Mouse (Mus musculus): ENCODE results near the gene Gm12830. TPM values are rescaled to one million over a fixed set of nuclear protein-coding genes. Genes with fewer than 3 reads are reported as not detected.

The Gm12830 gene
- total RNA-seq, 2 experiments from 2014 or later: not detected

- DNase-seq (ENCODE audit: low spot score in 2 of 2): no peak
Measured at GRCm38 (mm10) chr4:114843097-114843721, 21.7 kb downstream of the Gm12830 start.

GRCm38 (mm10) chr4:114844600-114844999 is 23.1 kb downstream of the Gm12830 start:
- DNase-seq (ENCODE audit: low spot score in 2 of 2): no peak

GRCm38 (mm10) chr4:114845622-114846021 is 24.1 kb downstream of the Gm12830 start:
- no peak for DNase-seq (ENCODE audit: low spot score in 2 of 2)

GRCm38 (mm10) chr4:114846723-114847122 is 25.2 kb downstream of the Gm12830 start:
- no peak for DNase-seq (ENCODE audit: low spot score in 2 of 2)

GRCm38 (mm10) chr4:114853968-114854367 is 32.4 kb downstream of the Gm12830 start:
- DNase-seq (ENCODE audit: low spot score in 2 of 2): no peak

GRCm38 (mm10) chr4:114858426-114858825 is 36.9 kb downstream of the Gm12830 start:
- DNase-seq (ENCODE audit: low spot score in 2 of 2): no peak

GRCm38 (mm10) chr4:114863166-114863565 is 41.6 kb downstream of the Gm12830 start:
- DNase-seq (ENCODE audit: low spot score in 2 of 2): no peak

GRCm38 (mm10) chr4:114869765-114870490 is 48.4 kb downstream of the Gm12830 start:
- no peak for DNase-seq (ENCODE audit: low spot score in 2 of 2)

- no peak for DNase-seq (ENCODE audit: low spot score in 2 of 2)
Measured at GRCm38 (mm10) chr4:114876441-114876972, 55.0 kb downstream of the Gm12830 start.

- DNase-seq (ENCODE audit: low spot score in 2 of 2): no peak
Measured at GRCm38 (mm10) chr4:114882232-114882631, 60.7 kb downstream of the Gm12830 start.

GRCm38 (mm10) chr4:114897853-114898252 is 76.3 kb downstream of the Gm12830 start:
- no peak for DNase-seq (ENCODE audit: low spot score in 2 of 2)

GRCm38 (mm10) chr4:114899885-114900284 is 78.4 kb downstream of the Gm12830 start:
- DNase-seq (ENCODE audit: low spot score in 2 of 2): no peak

GRCm38 (mm10) chr4:114900866-114901642 is 79.5 kb downstream of the Gm12830 start:
- peak in 1 of 2 experiments; percentile 49 for DNase-seq (ENCODE audit: low spot score in 2 of 2)

- DNase-seq (ENCODE audit: low spot score in 2 of 2): no peak
Measured at GRCm38 (mm10) chr4:114901643-114902351, 80.3 kb downstream of the Gm12830 start.

- no peak for DNase-seq (ENCODE audit: low spot score in 2 of 2)
Measured at GRCm38 (mm10) chr4:114902641-114903421, 81.3 kb downstream of the Gm12830 start.

GRCm38 (mm10) chr4:114903422-114903782 is 81.9 kb downstream of the Gm12830 start:
- DNase-seq (ENCODE audit: low spot score in 2 of 2): no peak

- DNase-seq (ENCODE audit: low spot score in 2 of 2): no peak
Measured at GRCm38 (mm10) chr4:114905501-114905900, 84.0 kb downstream of the Gm12830 start.

Data from layer of hippocampus, adult 18-20 months (tissue).